ENCODE assay signal across 12 mouse cellular contexts in genomic region chr4:100187563-100188200, GRCm38 (mm10).
DNase-seq lines count a peak whose midpoint lies in the region; ATAC-seq and TF ChIP-seq lines count a peak whose summit lies in the region.
"Had no signal": no experiment of that assay in that cellular context is flagged by ENCODE, and none has a peak within 500 bp of the region (broad histone marks: within the 10 kb centered on the region; RNA-seq: fewer than 3 reads in every experiment).

No protein-coding gene starts in this region.

- 51% methylated on average over 6 of the region's 6 CpGs for WGBS in forebrain, postnatal 0 days
- 44% methylated on average over 6 of the region's 6 CpGs for WGBS in forebrain, embryonic 16.5 days
- 58% methylated on average over 6 of the region's 6 CpGs for WGBS in midbrain, embryonic 10.5 days
- WGBS in midbrain, embryonic 14.5 days: 55% methylated on average over 6 of the region's 6 CpGs
- 34% methylated on average over 6 of the region's 6 CpGs for WGBS in intestine, embryonic 15.5 days

- no peak for DNase-seq in forebrain, postnatal 0 days
- no peak for DNase-seq in midbrain, embryonic 10.5 days (ENCODE audit: low spot score)
- no peak for DNase-seq in midbrain, embryonic 14.5 days
- peak; percentile 21 for DNase-seq in skeletal muscle tissue, adult 2 months (ENCODE audit: low read depth, low spot score)
- DNase-seq in left cerebral cortex, postnatal 36 days (ENCODE audit: low spot score in 2 of 2): no peak
- DNase-seq in frontal cortex, postnatal 10 days (ENCODE audit: low spot score in 2 of 2): no peak
- DNase-seq: embryo, embryonic 11 days; gastrocnemius, postnatal 10 days; layer of hippocampus, postnatal 36 days had no signal

- H3K27me3 ChIP-seq in forebrain, postnatal 0 days (ENCODE audit: insufficient read depth, low read length): no peaks in the 10 kb centered on the region
- no peaks in the 10 kb centered on the region for H3K27me3 ChIP-seq in forebrain, embryonic 16.5 days (replicated peaks; ENCODE audit: control insufficient read depth, insufficient read depth, low read length)
- no peaks in the 10 kb centered on the region for H3K27me3 ChIP-seq in midbrain, embryonic 10.5 days (ENCODE audit: low read depth, poor library complexity, severe bottlenecking)
- no peaks in the 10 kb centered on the region for H3K27me3 ChIP-seq in midbrain, embryonic 14.5 days (ENCODE audit: control insufficient read depth, insufficient read depth, low read length)
- no peaks in the 10 kb centered on the region for H3K27me3 ChIP-seq in intestine, embryonic 15.5 days (replicated peaks)
- H3K27me3 ChIP-seq: neural tube, embryonic 15.5 days had no signal

- no peaks in the 10 kb centered on the region for H3K4me1 ChIP-seq in forebrain, postnatal 0 days (ENCODE audit: insufficient read depth)
- H3K4me1 ChIP-seq in forebrain, embryonic 16.5 days (replicated peaks; ENCODE audit: control insufficient read depth, insufficient read depth, low read length): peaks cover 6% of the 10 kb centered on the region; the same call in 1 of the 2 replicates
- peaks cover 14% of the 10 kb centered on the region for H3K4me1 ChIP-seq in midbrain, embryonic 10.5 days
- no peaks in the 10 kb centered on the region for H3K4me1 ChIP-seq in midbrain, embryonic 14.5 days (ENCODE audit: control insufficient read depth, insufficient read depth, low read length)
- peaks cover 11% of the 10 kb centered on the region for H3K4me1 ChIP-seq in intestine, embryonic 15.5 days (replicated peaks)
- H3K4me1 ChIP-seq: neural tube, embryonic 15.5 days had no signal

- no peak overlapping the region for H3K4me2 ChIP-seq in forebrain, postnatal 0 days (ENCODE audit: low read depth)
- H3K4me2 ChIP-seq in forebrain, embryonic 16.5 days (ENCODE audit: low read length): no peak overlapping the region
- no peak overlapping the region for H3K4me2 ChIP-seq in midbrain, embryonic 14.5 days (ENCODE audit: low read length)
- H3K4me2 ChIP-seq in intestine, embryonic 15.5 days (replicated peaks): peak overlapping the region; percentile 33; the same call in 1 of the 2 replicates
- H3K4me2 ChIP-seq: neural tube, embryonic 15.5 days had no signal

- intact Hi-C loops in left cerebral cortex, postnatal 36 days (cut with DNase I): no loop called here

- TF ChIP-seq CTCF in forebrain, postnatal 0 days (IDR thresholded peaks at IDR 0.05; ENCODE audit: low read depth): no peak

- H3K9me3 ChIP-seq in forebrain, postnatal 0 days (ENCODE audit: low read length): no peaks in the 10 kb centered on the region
- H3K9me3 ChIP-seq in forebrain, embryonic 16.5 days (ENCODE audit: control insufficient read depth, low read length): no peaks in the 10 kb centered on the region
- H3K9me3 ChIP-seq in midbrain, embryonic 10.5 days (replicated peaks): no peaks in the 10 kb centered on the region
- no peaks in the 10 kb centered on the region for H3K9me3 ChIP-seq in midbrain, embryonic 14.5 days (ENCODE audit: control insufficient read depth, low read length)
- no peaks in the 10 kb centered on the region for H3K9me3 ChIP-seq in intestine, embryonic 15.5 days
- H3K9me3 ChIP-seq: neural tube, embryonic 15.5 days had no signal

- no peak overlapping the region for H3K27ac ChIP-seq in forebrain, postnatal 0 days (ENCODE audit: low read depth, low read length)
- no peak overlapping the region for H3K27ac ChIP-seq in forebrain, embryonic 16.5 days (ENCODE audit: low read length)
- peak overlapping the region; percentile 28; the same call in 1 of the 2 replicates for H3K27ac ChIP-seq in midbrain, embryonic 10.5 days (replicated peaks)
- no peak overlapping the region for H3K27ac ChIP-seq in midbrain, embryonic 14.5 days (replicated peaks; ENCODE audit: low read depth, low read length)
- H3K27ac ChIP-seq in intestine, embryonic 15.5 days: peak overlapping the region; percentile 82
- H3K27ac ChIP-seq: neural tube, embryonic 15.5 days had no signal

- H3K9ac ChIP-seq in forebrain, postnatal 0 days: no peak overlapping the region
- H3K9ac ChIP-seq in forebrain, embryonic 16.5 days (replicated peaks; ENCODE audit: low read depth, low read length): no peak overlapping the region
- H3K9ac ChIP-seq in midbrain, embryonic 14.5 days (replicated peaks; ENCODE audit: low read length): no peak overlapping the region
- H3K9ac ChIP-seq in intestine, embryonic 15.5 days: no peak overlapping the region
- H3K9ac ChIP-seq: neural tube, embryonic 15.5 days had no signal

- H3K36me3 ChIP-seq in forebrain, postnatal 0 days (ENCODE audit: insufficient read depth): no peaks in the 10 kb centered on the region
- no peaks in the 10 kb centered on the region for H3K36me3 ChIP-seq in forebrain, embryonic 16.5 days (ENCODE audit: control insufficient read depth, insufficient read depth)
- no peaks in the 10 kb centered on the region for H3K36me3 ChIP-seq in midbrain, embryonic 10.5 days
- H3K36me3 ChIP-seq in midbrain, embryonic 14.5 days (ENCODE audit: control insufficient read depth, insufficient read depth, low read length): no peaks in the 10 kb centered on the region
- H3K36me3 ChIP-seq in intestine, embryonic 15.5 days: no peaks in the 10 kb centered on the region
- H3K36me3 ChIP-seq: neural tube, embryonic 15.5 days had no signal

- H3K4me3 ChIP-seq in forebrain, postnatal 0 days (ENCODE audit: low read depth, low read length): no peak overlapping the region
- H3K4me3 ChIP-seq in forebrain, embryonic 16.5 days (replicated peaks; ENCODE audit: low read length): no peak overlapping the region
- no peak overlapping the region for H3K4me3 ChIP-seq in midbrain, embryonic 10.5 days
- no peak overlapping the region for H3K4me3 ChIP-seq in midbrain, embryonic 14.5 days (replicated peaks; ENCODE audit: low read depth, low read length)
- no peak overlapping the region for H3K4me3 ChIP-seq in intestine, embryonic 15.5 days (replicated peaks)
- H3K4me3 ChIP-seq: neural tube, embryonic 15.5 days had no signal

- peak; percentile 45 for ATAC-seq in forebrain, postnatal 0 days
- ATAC-seq in forebrain, embryonic 16.5 days: no peak
- no peak for ATAC-seq in midbrain, embryonic 14.5 days (ENCODE audit: low FRiP score, low TSS enrichment)
- ATAC-seq in intestine, embryonic 15.5 days: peak; percentile 85

Comparison
In these comparisons a context has a peak if more than half of its experiments do, and no peak if none do; other contexts are left out.
1. ATAC-seq: peak in forebrain, postnatal 0 days (single experiment) and intestine, embryonic 15.5 days (single experiment); none in forebrain, embryonic 16.5 days (single experiment) and midbrain, embryonic 14.5 days (single experiment).
2. H3K27ac ChIP-seq: peak in midbrain, embryonic 10.5 days (single experiment) and intestine, embryonic 15.5 days (single experiment); none in forebrain, postnatal 0 days (single experiment), forebrain, embryonic 16.5 days (single experiment) and midbrain, embryonic 14.5 days (single experiment).